Mouse (Mus musculus): Measurements from ENCODE around the gene Gm38394. TPM values are rescaled to one million over a fixed set of nuclear protein-coding genes. Genes with fewer than 3 reads are reported as not detected.
A peak's percentile ranks its signal among the peaks of the same experiment; 100 is the strongest.
"Not testable (repeated sequence)": the region's sequence is repeated elsewhere in the genome, so short reads cannot be mapped to it uniquely, and the experiment has no call there.

Gene Gm38394
- total RNA-seq, 1 experiment from 2014 or later: 13.7 TPM

- not testable (repeated sequence) for ATAC-seq (replicated peaks; ENCODE audit: low read depth, poor library complexity, severe bottlenecking)
These were observed 4.6 kb upstream of the Gm38394 start for GRCm38 (mm10) chr1:133665713-133666112.

GRCm38 (mm10) chr1:133664203-133664970, 3.3 kb upstream of the Gm38394 start:
- no peak for ATAC-seq (replicated peaks; ENCODE audit: low read depth, poor library complexity, severe bottlenecking)

- ATAC-seq (replicated peaks; ENCODE audit: low read depth, poor library complexity, severe bottlenecking): no peak
These were observed 2.3 kb upstream of the Gm38394 start for GRCm38 (mm10) chr1:133663427-133663826.

- no peak for ATAC-seq (replicated peaks; ENCODE audit: low read depth, poor library complexity, severe bottlenecking)
These were observed 1.8 kb upstream of the Gm38394 start for GRCm38 (mm10) chr1:133662941-133663340.

GRCm38 (mm10) chr1:133660466-133661202, 484 bp downstream of the Gm38394 start, which contains the start of gene Zbed6:
Gene Zbed6 (minus strand): TSS chr1:133660885.
- ATAC-seq (replicated peaks; ENCODE audit: low read depth, poor library complexity, severe bottlenecking): peak; percentile 33

GRCm38 (mm10) chr1:133658878-133659277, 2.2 kb downstream of the Gm38394 start:
- no peak for ATAC-seq (replicated peaks; ENCODE audit: low read depth, poor library complexity, severe bottlenecking)

GRCm38 (mm10) chr1:133656811-133657210, 4.3 kb downstream of the Gm38394 start:
- ATAC-seq (replicated peaks; ENCODE audit: low read depth, poor library complexity, severe bottlenecking): no peak

- ATAC-seq (replicated peaks; ENCODE audit: low read depth, poor library complexity, severe bottlenecking): no peak
These were observed 8.1 kb downstream of the Gm38394 start for GRCm38 (mm10) chr1:133653033-133653432.

- no peak for ATAC-seq (replicated peaks; ENCODE audit: low read depth, poor library complexity, severe bottlenecking)
These were observed 10.6 kb downstream of the Gm38394 start for GRCm38 (mm10) chr1:133650288-133651055.

GRCm38 (mm10) chr1:133645652-133646051, 15.5 kb downstream of the Gm38394 start:
- ATAC-seq (replicated peaks; ENCODE audit: low read depth, poor library complexity, severe bottlenecking): no peak

- ATAC-seq (replicated peaks; ENCODE audit: low read depth, poor library complexity, severe bottlenecking): no peak
These were observed 20.0 kb downstream of the Gm38394 start for GRCm38 (mm10) chr1:133641163-133641562.

GRCm38 (mm10) chr1:133638517-133638916, 22.6 kb downstream of the Gm38394 start:
- ATAC-seq (replicated peaks; ENCODE audit: low read depth, poor library complexity, severe bottlenecking): no peak

- no peak for ATAC-seq (replicated peaks; ENCODE audit: low read depth, poor library complexity, severe bottlenecking)
These were observed 28.9 kb downstream of the Gm38394 start for GRCm38 (mm10) chr1:133632168-133632567.

GRCm38 (mm10) chr1:133625052-133625451, 36.1 kb downstream of the Gm38394 start:
- ATAC-seq (replicated peaks; ENCODE audit: low read depth, poor library complexity, severe bottlenecking): no peak

GRCm38 (mm10) chr1:133618311-133618710, 42.8 kb downstream of the Gm38394 start:
- no peak for ATAC-seq (replicated peaks; ENCODE audit: low read depth, poor library complexity, severe bottlenecking)

GRCm38 (mm10) chr1:133617908-133618307, 43.2 kb downstream of the Gm38394 start:
- no peak for ATAC-seq (replicated peaks; ENCODE audit: low read depth, poor library complexity, severe bottlenecking)

GRCm38 (mm10) chr1:133613817-133614216, 47.3 kb downstream of the Gm38394 start:
- ATAC-seq (replicated peaks; ENCODE audit: low read depth, poor library complexity, severe bottlenecking): no peak; the same call in 1 of the 2 replicates

GRCm38 (mm10) chr1:133611436-133611835, 49.7 kb downstream of the Gm38394 start:
- ATAC-seq (replicated peaks; ENCODE audit: low read depth, poor library complexity, severe bottlenecking): no peak

GRCm38 (mm10) chr1:133610601-133611000, 50.5 kb downstream of the Gm38394 start:
- no peak for ATAC-seq (replicated peaks; ENCODE audit: low read depth, poor library complexity, severe bottlenecking)

- peak; percentile 99 for ATAC-seq (replicated peaks; ENCODE audit: low read depth, poor library complexity, severe bottlenecking)
These were observed 51.2 kb downstream of the Gm38394 start, which contains the start of gene Snrpe for GRCm38 (mm10) chr1:133609771-133610502. Gene Snrpe (minus strand): TSS chr1:133610291.
